Mouse (Mus musculus) heart, embryonic 10.5 days (tissue): ENCODE results near the gene Zfp445. TPM values are rescaled to one million over a fixed set of nuclear protein-coding genes. Genes with fewer than 3 reads are reported as not detected.

Experiments
- DNase-seq: peaks from one replicate; pipeline ENCODE4 v3.0.0-alpha.2; 2017; ENCODE audit warnings: low spot score
- H3K27ac ChIP-seq: fragments of 300-500 bp; sonication (generic); 2 replicates; pipeline ENCODE4 v1.5.1; 2016; ENCODE audit warnings: mild to moderate bottlenecking
- H3K27me3 ChIP-seq: fragments of 300-500 bp; sonication (generic); 2 replicates; pipeline ENCODE4 v1.6.1; 2016; ENCODE audit warnings: mild to moderate bottlenecking; ENCODE audit not compliant: poor library complexity, insufficient read depth, severe bottlenecking
- H3K36me3 ChIP-seq: fragments of 300-500 bp; sonication (generic); 2 replicates; pipeline ENCODE4 v1.6.1; 2016; ENCODE audit warnings: mild to moderate bottlenecking, moderate library complexity
- H3K4me1 ChIP-seq: fragments of 300-500 bp; sonication (generic); 2 replicates; pipeline ENCODE4 v1.6.1; 2016; ENCODE audit warnings: mild to moderate bottlenecking
- H3K4me3 ChIP-seq: fragments of 300-500 bp; sonication (generic); 2 replicates; pipeline ENCODE4 v1.5.1; 2016; ENCODE audit warnings: mild to moderate bottlenecking, moderate library complexity
- H3K9me3 ChIP-seq: fragments of 300-500 bp; sonication (generic); 2 replicates; pipeline ENCODE4 v1.6.1; 2016; ENCODE audit warnings: mild to moderate bottlenecking, moderate library complexity
- WGBS: fragments of 180-500 bp; shearing (Covaris S2); methylation state at CpG from one replicate; pipeline ENCODE4 v1.1.7; 2016; 5-methylcytosine and 5-hydroxymethylcytosine counted together
- polyA plus RNA-seq: library from polyadenylated mRNA; unstranded; fragments of >200 nt; fragmentation: Nextera tagmentation; extraction: Ambion mirVana; gene quantifications from 2 replicates; pipeline ENCODE4 v1.2.1, GENCODE M21; 2016

The Zfp445 gene
- polyA plus RNA-seq: 47.4 and 50.7 TPM in 2 replicates

DNA sequence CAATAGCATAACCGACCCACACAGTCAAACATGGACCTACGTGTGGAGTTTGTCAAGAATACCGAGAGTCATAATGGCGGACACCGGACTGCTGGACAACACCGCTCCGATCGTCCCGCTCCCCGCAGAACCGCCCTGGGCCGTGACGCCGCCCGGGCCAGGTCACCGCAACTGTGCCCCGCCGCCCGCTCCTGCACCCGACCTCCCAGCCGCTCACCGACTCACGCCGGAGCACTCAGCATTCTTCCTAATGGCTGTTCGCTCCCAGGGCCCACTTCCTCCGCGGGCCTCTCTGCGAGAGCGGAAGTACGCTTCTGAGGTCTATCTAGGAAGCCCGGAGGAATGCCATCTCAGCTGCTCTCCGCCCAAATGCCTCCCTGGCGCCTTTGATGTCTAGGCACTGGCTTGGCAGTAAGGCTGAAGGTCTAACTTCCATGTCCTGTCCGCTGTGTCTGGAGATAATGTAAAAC, at the start of gene Zfp445:
Zfp445 (minus strand) TSS at position 310 of the 470 bp plus-strand sequence.
- WGBS: under 1% methylated on average over 34 of the region's 34 CpGs
- Histone ChIP-seq H3K27ac (peak within 1 kb of the TSS; percentile 97), H3K4me3 (peak within 1 kb of the TSS; percentile 89), H3K36me3 (peaks cover 21% of the 10 kb centered on the region), H3K27me3 (no peaks in the 10 kb centered on the region), H3K9me3 (no peaks in the 10 kb centered on the region), H3K4me1 (peaks cover 17% of the 10 kb centered on the region)
- DNase-seq: peak; percentile 94

DNA sequence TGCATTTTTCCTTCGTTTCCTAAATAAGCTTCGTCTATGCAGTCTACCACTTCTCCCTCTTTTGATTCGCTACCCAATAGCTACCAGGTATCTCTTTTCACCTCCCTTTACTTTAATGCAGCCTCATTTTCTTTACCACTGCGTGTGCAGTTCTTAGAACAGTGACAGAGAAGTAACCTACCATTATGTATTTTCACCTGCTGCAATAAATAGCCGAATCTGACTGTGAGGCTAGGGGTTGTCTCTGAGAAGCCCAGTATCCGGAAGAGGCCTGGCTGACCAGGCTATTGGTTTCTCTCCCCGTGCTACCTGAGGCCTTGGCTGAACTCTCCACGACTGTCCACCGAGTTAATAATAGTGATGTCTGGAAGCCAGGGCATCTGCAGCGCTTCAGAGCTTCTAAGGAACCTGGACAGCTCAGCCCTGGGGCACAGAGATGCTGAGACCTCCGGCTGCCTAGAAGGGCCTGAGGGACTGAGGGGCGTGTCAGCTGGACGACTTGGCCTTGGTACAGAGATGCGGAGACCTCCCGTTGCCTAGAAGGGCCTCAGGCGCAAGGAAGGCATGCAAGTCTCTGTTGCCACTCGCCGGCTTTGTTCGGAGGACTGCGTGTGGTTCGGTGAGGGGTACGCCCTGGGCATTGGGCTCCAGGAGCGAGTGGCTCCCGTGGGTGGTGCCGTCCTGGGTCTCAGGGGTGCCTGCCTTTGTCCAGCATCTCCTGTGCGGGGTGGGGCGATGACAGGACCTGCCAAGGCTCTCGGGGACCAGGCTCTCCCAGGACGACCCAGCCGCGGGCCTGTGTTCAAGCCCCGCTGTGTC, 37.1 kb upstream of the Zfp445 start:
- Histone ChIP-seq H3K27ac (peak overlapping the region; percentile 88), H3K27me3 (no peaks in the 10 kb centered on the region), H3K36me3 (peaks cover 12% of the 10 kb centered on the region), H3K9me3 (no peaks in the 10 kb centered on the region), H3K4me3 (peak overlapping the region; percentile 69), H3K4me1 (0 out of 2 replicates have a peak, but pooled peaks cover 9% of the 10 kb centered on the region)
- 16% methylated on average over 32 of the region's 32 CpGs for WGBS
- DNase-seq: peak; percentile 92

DNA sequence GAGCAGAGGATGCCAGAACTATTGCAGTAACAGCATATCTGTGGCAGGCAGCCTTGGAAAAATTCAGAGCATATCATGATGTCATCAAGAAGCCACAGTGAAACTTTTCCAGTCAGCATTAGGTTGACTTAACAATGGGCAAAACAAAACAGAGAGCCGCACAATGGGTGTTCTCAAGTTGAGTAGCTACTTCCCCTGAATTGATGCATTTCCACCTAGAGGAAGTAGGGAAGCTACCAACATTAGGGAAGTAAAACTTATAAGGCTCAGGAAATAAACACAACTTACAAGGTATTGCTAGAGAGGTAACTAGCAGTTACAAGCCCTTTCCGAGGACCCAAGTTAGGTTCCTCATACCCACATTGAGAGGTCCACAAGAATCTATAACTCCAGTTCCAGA, 35.2 kb upstream of the Zfp445 start:
- no peaks in the 10 kb centered on the region for H3K9me3 ChIP-seq
- 83% methylated on average over 2 of the region's 2 CpGs for WGBS
- DNase-seq: no peak

DNA sequence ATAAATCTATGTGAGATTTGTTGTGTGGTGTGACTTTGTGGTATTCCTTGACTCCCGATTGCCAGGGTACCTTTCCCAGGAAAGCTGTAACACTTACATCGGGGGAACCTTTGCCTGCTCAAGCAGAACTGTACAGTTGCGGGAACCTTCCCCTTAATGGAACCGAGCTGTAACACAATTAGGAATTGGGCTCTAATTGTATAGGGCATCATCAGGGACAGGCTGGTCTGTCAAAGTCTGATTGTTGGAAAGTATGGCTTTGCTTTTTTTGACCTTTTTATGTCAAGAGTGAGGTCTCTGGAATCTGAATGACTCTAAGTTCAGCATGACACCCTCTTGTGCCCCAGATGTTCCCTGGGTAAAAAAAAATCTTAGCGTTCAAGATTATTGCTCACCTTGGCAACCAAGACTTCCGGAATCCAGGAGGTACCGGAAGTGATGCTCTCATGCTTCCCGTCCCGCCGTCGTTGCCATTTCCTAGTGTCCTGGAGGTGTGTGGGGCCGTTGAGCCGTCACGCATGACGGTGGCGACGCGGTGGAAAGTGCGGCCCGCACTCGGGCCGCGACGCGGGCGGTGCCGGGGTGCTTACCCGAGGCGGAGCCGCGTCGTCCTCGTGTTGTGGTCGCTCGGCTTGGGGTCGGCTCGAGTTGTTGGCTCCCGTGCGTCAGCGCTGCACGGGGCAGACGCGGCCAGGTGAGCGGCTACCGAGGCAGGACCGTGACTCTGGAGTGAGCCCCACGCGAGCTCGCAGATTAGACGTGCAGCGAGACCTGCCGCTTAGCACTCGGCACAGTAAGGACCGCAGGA, 20.8 kb upstream of the Zfp445 start:
- 7% methylated on average over 54 of the region's 54 CpGs for WGBS
- H3K4me3 ChIP-seq: peak overlapping the region; percentile 91
- peak overlapping the region; percentile 91 for H3K27ac ChIP-seq
- H3K9me3 ChIP-seq: no peaks in the 10 kb centered on the region
- H3K4me1 ChIP-seq: 0 out of 2 replicates have a peak, but pooled peaks cover 6% of the 10 kb centered on the region
- peak; percentile 78 for DNase-seq
- H3K36me3 ChIP-seq: peaks cover 10% of the 10 kb centered on the region; the same call in 1 of the 2 replicates
- peaks cover 4% of the 10 kb centered on the region; the same call in 1 of the 2 replicates for H3K27me3 ChIP-seq

More for the DNA sequence above, 35.2 kb upstream of the Zfp445 start:
- no peaks in the 10 kb centered on the region for H3K27me3 ChIP-seq
- H3K4me3 ChIP-seq: no peak overlapping the region
- H3K4me1 ChIP-seq: 0 out of 2 replicates have a peak, but pooled peaks cover 9% of the 10 kb centered on the region
- no peak overlapping the region for H3K27ac ChIP-seq
- peaks cover 6% of the 10 kb centered on the region for H3K36me3 ChIP-seq

DNA sequence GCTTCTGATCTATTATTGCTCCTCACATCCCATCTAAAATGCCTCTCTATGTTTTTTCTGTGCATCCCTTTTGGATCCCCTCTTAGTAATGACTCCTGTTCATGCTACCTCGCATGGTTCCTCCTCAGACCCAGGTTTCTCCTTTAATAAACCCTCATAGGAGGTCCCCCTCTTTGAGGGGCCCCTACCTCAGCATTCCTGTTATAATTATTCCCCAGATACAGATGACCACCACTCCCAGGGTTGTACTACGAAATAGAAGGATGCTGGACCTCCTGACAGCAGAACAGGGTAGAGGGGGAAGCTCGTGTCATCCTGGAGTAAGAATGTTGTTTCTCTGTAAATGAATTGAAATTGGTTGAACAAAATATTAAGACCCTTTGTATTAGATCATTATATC, 19.6 kb upstream of the Zfp445 start, which contains the start of gene Zkscan7:
Zkscan7 (plus strand) TSS at position 301 of the 400 bp plus-strand sequence.
- DNase-seq: no peak
- H3K4me1 ChIP-seq: 0 out of 2 replicates have a peak, but pooled peaks cover 6% of the 10 kb centered on the region
- H3K36me3 ChIP-seq: 0 out of 2 replicates have a peak, but pooled peaks cover 5% of the 10 kb centered on the region
- 72% methylated on average over 3 of the region's 3 CpGs for WGBS
- H3K27me3 ChIP-seq: peaks cover 10% of the 10 kb centered on the region; the same call in 1 of the 2 replicates
- H3K27ac ChIP-seq: peak within 1 kb of the TSS; percentile 91
- peak within 1 kb of the TSS; percentile 91 for H3K4me3 ChIP-seq
- H3K9me3 ChIP-seq: no peaks in the 10 kb centered on the region

DNA sequence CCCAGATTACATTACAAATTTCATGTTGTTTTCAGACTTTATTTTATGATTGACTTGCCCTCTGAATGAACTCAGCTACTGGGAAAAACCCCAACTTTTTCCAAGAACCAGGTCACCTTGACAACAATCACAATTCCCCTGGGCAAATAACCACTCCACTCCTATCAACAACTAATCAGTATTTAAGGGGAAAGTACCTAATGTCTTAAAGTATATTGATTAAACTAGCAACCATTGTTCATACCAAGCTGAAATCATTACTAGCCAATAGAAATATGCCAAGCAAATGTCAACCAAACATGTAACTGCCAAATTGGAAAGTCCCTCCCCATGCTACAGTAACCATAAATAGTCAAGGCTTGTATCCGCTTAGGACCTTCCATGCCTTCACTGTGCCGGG, 9.3 kb upstream of the Zfp445 start:
- 83% methylated on average over 2 of the region's 2 CpGs for WGBS
- Histone ChIP-seq H3K4me3 (no peak overlapping the region), H3K27ac (no peak overlapping the region), H3K27me3 (no peaks in the 10 kb centered on the region), H3K9me3 (no peaks in the 10 kb centered on the region), H3K4me1 (no peaks in the 10 kb centered on the region), H3K36me3 (no peaks in the 10 kb centered on the region)
- DNase-seq: no peak

DNA sequence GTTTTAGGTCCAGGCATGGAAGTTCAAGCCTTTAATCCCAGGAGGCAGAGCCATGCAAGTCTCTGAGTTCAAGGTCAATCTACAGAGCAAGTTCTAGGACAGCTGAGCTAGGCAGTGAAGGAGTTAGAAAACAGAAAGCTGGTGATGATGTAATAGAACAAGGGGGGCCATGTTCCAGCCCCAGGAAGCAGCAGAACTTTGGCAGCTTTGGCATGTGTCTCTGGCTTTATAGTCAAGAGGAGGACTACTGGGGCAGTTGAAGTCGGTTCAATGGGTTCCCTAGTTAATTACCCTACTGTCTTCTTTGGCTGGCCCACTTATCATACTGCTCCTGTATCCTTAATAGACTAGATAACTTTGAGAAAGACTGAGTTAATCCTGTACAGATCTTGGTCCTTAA, 8.8 kb upstream of the Zfp445 start:
- DNase-seq: no peak
- WGBS: 89% methylated on average over 1 of the region's 1 CpGs
- no peak overlapping the region for H3K27ac ChIP-seq
- no peaks in the 10 kb centered on the region for H3K9me3 ChIP-seq
- H3K36me3 ChIP-seq: no peaks in the 10 kb centered on the region
- H3K4me1 ChIP-seq: no peaks in the 10 kb centered on the region
- H3K27me3 ChIP-seq: no peaks in the 10 kb centered on the region
- no peak overlapping the region for H3K4me3 ChIP-seq

DNA sequence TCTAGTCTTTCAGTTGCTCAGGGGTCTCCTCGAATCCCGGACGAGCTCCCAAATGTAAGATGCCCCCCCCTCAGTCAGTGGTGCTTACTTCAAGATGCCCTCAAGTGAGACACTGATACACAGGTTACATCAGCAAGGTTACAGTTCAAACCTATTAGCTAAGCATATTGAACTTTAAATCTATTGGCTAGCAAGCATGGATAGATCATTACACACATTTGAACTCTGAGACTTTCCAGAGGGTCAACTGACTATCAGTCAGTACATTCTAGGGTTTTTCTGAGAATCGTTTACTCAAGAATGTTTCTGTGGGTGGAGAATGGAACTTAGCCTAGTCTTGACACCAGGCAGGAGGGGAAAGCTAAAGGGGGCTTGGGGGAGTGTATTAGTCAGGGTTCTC, 6.8 kb upstream of the Zfp445 start:
- WGBS: 74% methylated on average over 4 of the region's 4 CpGs
- Histone ChIP-seq H3K27me3 (no peaks in the 10 kb centered on the region), H3K27ac (no peak overlapping the region), H3K4me1 (no peaks in the 10 kb centered on the region), H3K9me3 (no peaks in the 10 kb centered on the region), H3K4me3 (no peak overlapping the region), H3K36me3 (no peaks in the 10 kb centered on the region)
- no peak for DNase-seq

DNA sequence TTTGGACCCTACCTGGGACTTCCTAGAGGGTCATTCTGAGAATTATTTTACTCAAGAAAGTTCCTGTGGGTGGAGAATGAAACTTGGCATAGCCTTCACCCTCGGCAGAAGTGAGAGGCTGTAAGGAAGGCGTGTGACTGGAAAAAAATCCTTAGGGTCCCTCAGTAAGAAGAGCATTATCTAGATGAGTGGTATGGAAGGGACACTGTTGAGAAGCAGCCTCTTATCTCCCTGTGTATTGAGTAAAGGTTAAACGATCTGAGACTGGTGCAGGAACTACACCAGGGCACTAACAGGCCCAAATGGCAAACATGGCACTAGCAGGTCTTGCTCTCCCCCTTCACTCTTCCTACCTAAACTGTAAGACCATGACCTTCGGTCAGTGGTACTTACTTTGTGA, 386 bp upstream of the Zfp445 start:
- peaks cover 17% of the 10 kb centered on the region for H3K4me1 ChIP-seq

DNA sequence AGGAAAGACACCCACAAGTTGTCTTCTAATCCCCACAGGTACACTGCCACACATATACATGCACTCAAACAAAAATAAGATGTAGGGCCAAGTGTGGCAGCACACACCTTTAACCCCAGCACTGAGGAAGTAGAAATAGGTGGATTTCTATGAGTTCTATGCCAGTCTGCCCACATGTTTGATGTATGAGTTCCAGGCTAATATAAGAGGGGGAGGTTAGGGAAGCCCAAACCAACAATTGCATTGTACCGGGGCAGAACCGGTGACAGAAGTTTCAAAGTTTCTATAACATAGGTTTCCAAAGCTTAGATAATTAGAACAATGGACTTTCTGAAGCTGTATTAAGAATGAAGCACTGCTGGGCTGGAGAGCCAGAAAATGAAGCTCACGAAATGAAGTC, 958 bp downstream of the Zfp445 start:
- Histone ChIP-seq H3K4me3 (peak overlapping the region; percentile 89), H3K4me1 (peaks cover 17% of the 10 kb centered on the region), H3K36me3 (peaks cover 30% of the 10 kb centered on the region), H3K27me3 (no peaks in the 10 kb centered on the region), H3K27ac (peak overlapping the region; percentile 97), H3K9me3 (peaks cover 8% of the 10 kb centered on the region)
- DNase-seq: no peak
- WGBS: 60% methylated on average over 3 of the region's 3 CpGs

More for the DNA sequence above, 386 bp upstream of the Zfp445 start:
- Histone ChIP-seq H3K36me3 (peaks cover 17% of the 10 kb centered on the region), H3K4me3 (peak overlapping the region; percentile 89), H3K27me3 (no peaks in the 10 kb centered on the region), H3K9me3 (no peaks in the 10 kb centered on the region), H3K27ac (peak overlapping the region; percentile 97)
- 80% methylated on average over 4 of the region's 4 CpGs for WGBS
- no peak for DNase-seq

DNA sequence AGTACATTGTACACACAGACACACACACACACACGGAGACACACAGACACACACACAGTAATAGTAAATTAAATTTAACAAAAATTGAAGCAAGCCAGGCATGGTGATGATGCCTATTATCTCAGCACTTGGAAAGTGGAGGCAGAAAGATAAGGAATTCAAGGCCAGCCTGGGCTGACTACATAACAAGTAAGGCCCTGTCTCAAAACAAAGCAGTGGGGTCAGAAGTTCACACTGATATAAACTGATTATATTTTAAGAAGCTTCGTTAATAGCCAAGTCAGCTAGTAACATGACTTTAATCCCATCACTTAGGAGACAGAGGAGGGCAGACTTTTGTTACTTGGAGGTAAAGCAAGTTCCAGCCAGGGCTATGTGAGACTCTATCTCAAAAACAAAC, 2.1 kb downstream of the Zfp445 start:
- 27% methylated on average over 2 of the region's 2 CpGs for WGBS
- peaks cover 15% of the 10 kb centered on the region for H3K9me3 ChIP-seq
- H3K4me3 ChIP-seq: peak overlapping the region; percentile 12; the same call in 1 of the 2 replicates
- no peak for DNase-seq
- H3K27me3 ChIP-seq: no peaks in the 10 kb centered on the region
- peaks cover 17% of the 10 kb centered on the region for H3K4me1 ChIP-seq
- no peak overlapping the region for H3K27ac ChIP-seq
- H3K36me3 ChIP-seq: peaks cover 41% of the 10 kb centered on the region

DNA sequence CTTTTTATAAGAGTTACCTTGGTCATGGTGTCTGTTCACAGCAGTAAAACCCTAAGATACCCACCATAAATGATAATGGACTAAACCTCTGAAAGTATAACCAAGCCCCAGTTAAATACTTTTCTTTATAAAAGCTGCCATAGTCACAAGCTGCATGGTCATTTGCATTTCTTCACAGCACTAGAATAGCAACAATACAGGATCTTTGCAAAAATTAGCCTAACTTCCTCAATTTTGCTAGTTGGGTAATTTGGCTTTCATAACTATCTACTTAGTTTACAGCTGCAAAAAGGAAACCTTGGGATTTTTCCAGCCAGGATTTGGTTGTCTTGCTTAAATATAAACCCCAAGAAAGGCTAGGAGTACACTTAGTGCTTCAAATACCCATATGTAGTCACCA, 5.1 kb downstream of the Zfp445 start:
- peaks cover 17% of the 10 kb centered on the region for H3K4me1 ChIP-seq
- peaks cover 18% of the 10 kb centered on the region for H3K9me3 ChIP-seq
- H3K27ac ChIP-seq: no peak overlapping the region
- no peak overlapping the region for H3K4me3 ChIP-seq
- peaks cover 71% of the 10 kb centered on the region for H3K36me3 ChIP-seq
- DNase-seq: no peak
- no peaks in the 10 kb centered on the region for H3K27me3 ChIP-seq
